Mouse (Mus musculus): ENCODE measurements around the gene Zfp945. TPM values are rescaled to one million over a fixed set of nuclear protein-coding genes. Genes with fewer than 3 reads are reported as not detected.
"Not testable (repeated sequence)": the region's sequence is repeated elsewhere in the genome, so short reads cannot be mapped to it uniquely, and the experiment has no call there.

Zfp945 gene
- 1 to 10 TPM; 1.9 to 2.3 TPM for total RNA-seq (2021)
- long read RNA-seq, experiment 1, partial matches to known transcripts, result 1 of 1 reads
- long read RNA-seq, experiment 1, other reads (novel, unspliced or antisense), result 0 of 1 reads
- long read RNA-seq, experiment 2, partial matches to known transcripts, result 0 of 2 reads
- long read RNA-seq, experiment 2, other reads (novel, unspliced or antisense), result 2 of 2 reads

GRCm38 (mm10) chr17:22866845-22867481 lies at the start of gene Zfp945:
TSS of gene Zfp945 (minus strand) at chr17:22867134.
- DNase-seq (ENCODE audit: low spot score), result peak; percentile 65

- no peak for DNase-seq (ENCODE audit: low spot score)
Observed at GRCm38 (mm10) chr17:22888302-22888701, 21.4 kb upstream of the Zfp945 start.

- DNase-seq (ENCODE audit: low spot score), result no peak
Observed at GRCm38 (mm10) chr17:22884059-22884698, 17.2 kb upstream of the Zfp945 start.

GRCm38 (mm10) chr17:22877427-22878307 lies 10.7 kb upstream of the Zfp945 start:
- no peak for DNase-seq (ENCODE audit: low spot score)

- DNase-seq (ENCODE audit: low spot score), result no peak
Observed at GRCm38 (mm10) chr17:22876316-22876715, 9.4 kb upstream of the Zfp945 start.

GRCm38 (mm10) chr17:22875549-22875948 lies 8.6 kb upstream of the Zfp945 start:
- DNase-seq (ENCODE audit: low spot score), result not testable (repeated sequence)

- no peak for DNase-seq (ENCODE audit: low spot score)
Observed at GRCm38 (mm10) chr17:22866421-22866844, 501 bp downstream of the Zfp945 start.

GRCm38 (mm10) chr17:22821166-22821565 lies 45.8 kb downstream of the Zfp945 start:
- DNase-seq (ENCODE audit: low spot score), result no peak

GRCm38 (mm10) chr17:22818199-22818595 lies 48.7 kb downstream of the Zfp945 start:
- DNase-seq (ENCODE audit: low spot score), result no peak

- DNase-seq (ENCODE audit: low spot score), result peak; percentile 55
Observed at GRCm38 (mm10) chr17:22817471-22818198, 49.3 kb downstream of the Zfp945 start.

- no peak for DNase-seq (ENCODE audit: low spot score)
Observed at GRCm38 (mm10) chr17:22799707-22800106, 67.2 kb downstream of the Zfp945 start.

Other genes starting within 250 kb of the Zfp945 start
- gene Vmn2r113, start 75.8 kb upstream of the Zfp945 start, total RNA-seq (2021), result not detected
- gene Vmn2r-ps130, start 194.0 kb upstream of the Zfp945 start, total RNA-seq (2021), result not detected